Mouse (Mus musculus): ENCODE results near the gene Itpa.

Gene Itpa

DNA sequence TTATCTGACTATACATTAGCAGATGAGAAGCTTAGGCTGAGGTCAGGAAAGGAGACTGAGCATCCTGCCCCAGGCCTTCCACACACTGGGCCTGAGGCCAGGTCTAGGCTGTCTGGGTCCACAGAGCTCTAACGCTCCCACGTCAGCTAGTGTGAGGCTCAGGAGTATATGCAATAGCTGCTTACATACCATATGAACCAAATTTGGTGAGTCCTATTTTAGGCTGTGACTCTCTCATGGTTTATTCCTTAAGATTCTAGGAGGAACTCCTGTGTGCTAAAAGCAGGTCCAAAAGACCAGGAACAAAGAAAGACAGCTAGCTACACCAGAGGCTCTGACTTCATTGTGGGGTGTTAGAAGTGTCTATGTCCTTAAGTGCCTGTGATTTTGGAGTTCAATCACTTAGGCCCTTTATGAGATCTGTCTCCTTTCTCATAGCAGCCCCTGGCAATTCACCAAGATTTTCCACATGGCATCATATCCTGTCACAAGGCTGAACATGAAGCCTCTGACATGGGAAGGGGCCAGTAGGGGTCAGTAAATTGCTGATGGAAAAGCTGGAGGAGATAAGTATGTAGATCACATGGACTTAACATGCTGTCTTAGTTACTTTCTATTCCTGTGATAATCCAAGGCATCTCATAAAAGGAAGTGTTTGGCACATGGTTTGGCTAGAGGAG lies 61.6 kb downstream of the Itpa start:
- DNase-seq (ENCODE audit: low spot score) = no peak

DNA sequence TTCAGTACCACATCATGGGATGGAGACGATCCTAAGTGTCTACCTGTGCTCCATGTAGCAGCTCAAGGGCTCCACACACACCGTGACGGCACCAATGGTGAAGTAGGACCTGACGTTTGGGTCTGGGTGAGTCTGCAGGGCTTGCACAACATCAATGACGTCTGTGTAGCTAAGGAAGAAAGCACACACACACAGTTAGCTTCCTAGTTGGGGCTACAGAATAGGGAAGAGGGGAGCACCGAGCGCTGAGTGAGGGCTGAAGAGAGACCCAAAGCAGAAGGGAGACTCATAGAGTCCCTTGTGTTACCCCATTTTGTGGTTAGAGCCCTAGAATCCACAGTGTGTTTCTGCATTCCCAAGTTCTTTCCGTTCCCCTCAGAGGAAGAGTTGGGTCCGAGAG lies 63.3 kb downstream of the Itpa start:
- no peak for DNase-seq (ENCODE audit: low spot score)
